Mouse (Mus musculus): ENCODE data around the gene Pcnx.

DNA sequence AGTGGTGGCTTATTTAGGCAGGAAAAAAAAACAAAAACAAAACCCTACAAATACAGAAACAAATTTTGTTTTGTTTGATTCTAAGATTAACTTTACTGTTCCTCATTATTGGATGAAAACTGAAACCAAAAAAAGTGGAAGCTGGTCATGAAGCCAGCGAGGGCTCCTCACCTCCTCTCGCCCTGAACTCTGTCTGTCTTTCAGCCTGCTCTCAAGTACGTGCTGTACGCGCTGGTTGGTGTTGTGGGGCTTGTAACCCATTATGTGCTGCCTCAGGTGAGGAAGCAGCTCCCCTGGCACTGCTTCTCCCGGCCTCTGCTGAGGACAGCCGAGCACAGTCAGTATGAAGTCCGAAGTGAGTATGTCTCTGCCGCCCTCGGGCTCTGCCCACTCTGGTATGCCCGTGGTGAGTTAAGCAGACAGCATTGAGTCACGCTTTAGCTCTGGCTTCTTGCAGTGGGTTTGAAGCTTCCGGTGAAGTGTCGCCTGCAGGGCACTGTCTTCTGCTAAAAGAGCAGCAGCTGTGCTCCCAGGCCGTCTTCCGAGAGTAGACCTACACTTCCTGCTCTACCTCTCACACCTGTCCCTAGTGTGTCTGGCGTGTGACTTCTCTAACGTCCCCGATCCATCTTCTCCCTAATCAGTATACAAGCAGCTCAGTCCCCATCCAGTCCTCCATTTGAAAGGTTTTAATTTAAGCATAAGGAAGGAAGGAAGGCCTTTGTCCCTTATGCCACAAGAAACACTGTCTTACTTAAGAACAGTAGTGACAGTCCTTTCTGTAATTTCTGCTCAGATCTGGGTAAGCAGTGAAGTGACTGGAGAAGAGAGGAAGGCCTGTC is 111.4 kb downstream of the Pcnx start:
- TF ChIP-seq E2F4 (IDR thresholded peaks at IDR 0.05; ENCODE audit: insufficient read depth), result no peak
- no peak for TF ChIP-seq POLR2A (IDR thresholded peaks at IDR 0.05; ENCODE audit: insufficient read length, low read depth)

Data from myocyte (in vitro differentiated cells).